Mouse (Mus musculus): Measurements from ENCODE around the gene Scml4. TPM values are rescaled to one million over a fixed set of nuclear protein-coding genes. Genes with fewer than 3 reads are reported as not detected.

The Scml4 gene
- polyA plus RNA-seq, 1 experiment from 2014 or later: 0.30 TPM

GRCm38 (mm10) chr10:42838106-42838505 is 22.1 kb upstream of the Scml4 start:
- Histone ChIP-seq H3K4me1 (ENCODE audit: insufficient read depth) (no peaks in the 10 kb centered on the region), H3K4me2 (no peak overlapping the region), H3K27me3 (ENCODE audit: insufficient read depth, low read length) (no peaks in the 10 kb centered on the region), H3K27ac (ENCODE audit: low read depth) (no peak overlapping the region), H3K36me3 (ENCODE audit: insufficient read depth) (peaks cover 29% of the 10 kb centered on the region), H3K9me3 (ENCODE audit: low read depth, low read length) (no peaks in the 10 kb centered on the region), H3K9ac (no peak overlapping the region), H3K4me3 (ENCODE audit: low read depth, low read length) (no peak overlapping the region)
- no peak for TF ChIP-seq CTCF (IDR thresholded peaks at IDR 0.05; ENCODE audit: low read depth)
- ATAC-seq (ENCODE audit: insufficient read depth): no peak
- 79% methylated on average over 4 of the region's 4 CpGs for WGBS
- no peak for DNase-seq

- 92% methylated on average over 2 of the region's 2 CpGs for WGBS
- no peak for TF ChIP-seq CTCF (IDR thresholded peaks at IDR 0.05; ENCODE audit: low read depth)
- Histone ChIP-seq H3K9ac (no peak overlapping the region), H3K27me3 (ENCODE audit: insufficient read depth, low read length) (no peaks in the 10 kb centered on the region), H3K27ac (ENCODE audit: low read depth) (no peak overlapping the region), H3K4me1 (ENCODE audit: insufficient read depth) (no peaks in the 10 kb centered on the region), H3K4me2 (no peak overlapping the region), H3K4me3 (ENCODE audit: low read depth, low read length) (no peak overlapping the region), H3K36me3 (ENCODE audit: insufficient read depth) (peaks cover 23% of the 10 kb centered on the region), H3K9me3 (ENCODE audit: low read depth, low read length) (no peaks in the 10 kb centered on the region)
- DNase-seq (no peak), ATAC-seq (ENCODE audit: insufficient read depth) (no peak)
Observed at GRCm38 (mm10) chr10:42838736-42839135, 21.4 kb upstream of the Scml4 start.

DNA sequence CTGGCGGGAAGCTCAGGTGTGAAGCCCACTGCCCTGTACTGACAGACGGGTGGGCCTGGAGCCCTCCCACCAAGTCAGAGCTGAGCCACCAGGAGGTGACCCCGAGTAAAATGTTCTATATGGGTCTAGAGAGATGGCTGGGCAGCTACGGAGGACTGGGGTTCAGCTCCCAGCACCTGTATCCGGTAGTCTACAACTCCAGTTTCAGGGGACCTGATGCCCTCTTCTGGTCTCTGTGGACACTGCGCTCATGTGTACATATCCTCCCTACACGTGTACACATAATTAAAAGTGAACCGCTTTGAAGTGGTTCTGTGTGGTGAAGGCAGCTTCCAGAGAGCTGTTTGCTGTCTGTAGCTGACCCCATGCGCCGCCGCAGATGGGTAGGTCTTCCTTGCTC is 20.1 kb upstream of the Scml4 start:
- ATAC-seq (ENCODE audit: insufficient read depth): no peak
- WGBS: 92% methylated on average over 11 of the region's 11 CpGs
- H3K4me3 ChIP-seq (ENCODE audit: low read depth, low read length): no peak overlapping the region

DNA sequence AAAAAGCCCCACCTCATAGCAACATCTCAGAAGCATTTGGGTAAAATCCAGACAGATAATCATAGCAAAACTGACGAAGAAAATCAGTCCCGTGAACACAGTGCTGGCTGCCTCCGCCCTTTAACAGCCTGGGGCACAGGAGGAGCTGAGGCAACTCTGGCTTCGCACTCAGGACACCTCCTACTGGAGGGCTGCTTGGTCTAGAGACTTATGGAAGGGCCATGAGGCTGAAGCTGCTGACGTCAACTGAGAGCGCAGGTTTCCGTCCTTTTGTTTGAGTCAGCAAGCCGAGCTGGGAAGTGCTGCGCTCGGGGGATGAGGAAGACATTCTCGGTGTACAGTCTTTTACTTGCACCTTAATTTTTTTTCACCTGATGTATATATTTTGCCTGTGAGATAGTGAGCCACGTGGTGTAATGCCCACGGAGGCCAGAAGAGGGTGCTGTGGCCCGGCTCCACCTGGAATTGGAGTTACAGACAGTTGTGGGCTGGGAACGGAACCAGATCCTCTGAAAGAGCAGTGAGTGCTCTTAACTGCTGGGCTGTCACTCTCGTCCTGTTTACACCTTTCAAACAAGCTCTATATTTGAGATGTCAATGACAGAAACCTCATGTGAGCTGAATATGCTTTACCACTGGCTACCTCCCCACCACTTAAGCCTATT is 18.5 kb upstream of the Scml4 start:
- Histone ChIP-seq H3K27ac (ENCODE audit: low read depth) (no peak overlapping the region), H3K9ac (no peak overlapping the region), H3K4me1 (ENCODE audit: insufficient read depth) (no peaks in the 10 kb centered on the region), H3K4me2 (no peak overlapping the region), H3K4me3 (ENCODE audit: low read depth, low read length) (no peak overlapping the region), H3K36me3 (ENCODE audit: insufficient read depth) (peaks cover 5% of the 10 kb centered on the region), H3K9me3 (ENCODE audit: low read depth, low read length) (no peaks in the 10 kb centered on the region), H3K27me3 (ENCODE audit: insufficient read depth, low read length) (no peaks in the 10 kb centered on the region)
- DNase-seq: no peak
- no peak for ATAC-seq (ENCODE audit: insufficient read depth)
- peak; percentile 60 for TF ChIP-seq CTCF (IDR thresholded peaks at IDR 0.05; ENCODE audit: low read depth)
- 58% methylated on average over 16 of the region's 16 CpGs for WGBS

More for the DNA sequence above, 20.1 kb upstream of the Scml4 start:
- Histone ChIP-seq H3K36me3 (ENCODE audit: insufficient read depth) (peaks cover 12% of the 10 kb centered on the region), H3K4me1 (ENCODE audit: insufficient read depth) (no peaks in the 10 kb centered on the region), H3K9ac (no peak overlapping the region), H3K27me3 (ENCODE audit: insufficient read depth, low read length) (no peaks in the 10 kb centered on the region), H3K4me2 (no peak overlapping the region), H3K27ac (ENCODE audit: low read depth) (no peak overlapping the region), H3K9me3 (ENCODE audit: low read depth, low read length) (no peaks in the 10 kb centered on the region)
- no peak for DNase-seq
- no peak; the same call in 1 of the 2 replicates for TF ChIP-seq CTCF (IDR thresholded peaks at IDR 0.05; ENCODE audit: low read depth)

GRCm38 (mm10) chr10:42842358-42842757 is 17.8 kb upstream of the Scml4 start:
- TF ChIP-seq CTCF (IDR thresholded peaks at IDR 0.05; ENCODE audit: low read depth): peak; percentile 94
- peak; percentile 56 for ATAC-seq (ENCODE audit: insufficient read depth)
- H3K9me3 ChIP-seq (ENCODE audit: low read depth, low read length): no peaks in the 10 kb centered on the region
- no peak overlapping the region for H3K4me3 ChIP-seq (ENCODE audit: low read depth, low read length)
- H3K4me2 ChIP-seq: no peak overlapping the region
- DNase-seq: peak; percentile 85
- no peak overlapping the region for H3K27ac ChIP-seq (ENCODE audit: low read depth)
- peaks cover 2% of the 10 kb centered on the region for H3K36me3 ChIP-seq (ENCODE audit: insufficient read depth)
- WGBS: 11% methylated on average over 9 of the region's 9 CpGs
- H3K9ac ChIP-seq: no peak overlapping the region
- H3K27me3 ChIP-seq (ENCODE audit: insufficient read depth, low read length): no peaks in the 10 kb centered on the region
- no peaks in the 10 kb centered on the region for H3K4me1 ChIP-seq (ENCODE audit: insufficient read depth)

DNA sequence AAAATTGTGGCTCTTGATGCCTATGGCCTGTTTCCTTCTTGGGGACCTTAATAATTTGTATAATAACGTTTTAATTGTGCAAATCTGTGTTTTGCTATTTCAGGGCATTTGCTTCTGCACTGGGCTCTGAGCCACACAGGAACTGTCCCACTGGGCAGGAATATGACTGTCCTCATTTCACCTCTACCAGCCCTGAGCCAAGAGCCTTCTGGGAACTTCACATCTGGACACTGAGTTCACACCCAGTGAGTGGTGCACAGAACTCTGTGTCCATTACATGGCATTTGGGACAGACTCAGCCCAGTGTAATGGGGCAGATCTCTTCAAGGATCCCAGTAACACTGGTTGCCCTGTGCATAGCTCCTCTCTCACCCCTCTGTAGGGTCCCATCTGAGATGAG is 16.8 kb upstream of the Scml4 start:
- no peak overlapping the region for H3K27ac ChIP-seq (ENCODE audit: low read depth)
- no peak for DNase-seq
- no peaks in the 10 kb centered on the region; the same call in 1 of the 2 replicates for H3K36me3 ChIP-seq (ENCODE audit: insufficient read depth)
- no peak overlapping the region for H3K9ac ChIP-seq
- no peak overlapping the region for H3K4me3 ChIP-seq (ENCODE audit: low read depth, low read length)
- no peaks in the 10 kb centered on the region for H3K4me1 ChIP-seq (ENCODE audit: insufficient read depth)
- 71% methylated on average over 1 of the region's 1 CpGs for WGBS
- H3K4me2 ChIP-seq: no peak overlapping the region
- ATAC-seq (ENCODE audit: insufficient read depth): no peak
- H3K9me3 ChIP-seq (ENCODE audit: low read depth, low read length): no peaks in the 10 kb centered on the region
- H3K27me3 ChIP-seq (ENCODE audit: insufficient read depth, low read length): no peaks in the 10 kb centered on the region
- TF ChIP-seq CTCF (IDR thresholded peaks at IDR 0.05; ENCODE audit: low read depth): no peak

DNA sequence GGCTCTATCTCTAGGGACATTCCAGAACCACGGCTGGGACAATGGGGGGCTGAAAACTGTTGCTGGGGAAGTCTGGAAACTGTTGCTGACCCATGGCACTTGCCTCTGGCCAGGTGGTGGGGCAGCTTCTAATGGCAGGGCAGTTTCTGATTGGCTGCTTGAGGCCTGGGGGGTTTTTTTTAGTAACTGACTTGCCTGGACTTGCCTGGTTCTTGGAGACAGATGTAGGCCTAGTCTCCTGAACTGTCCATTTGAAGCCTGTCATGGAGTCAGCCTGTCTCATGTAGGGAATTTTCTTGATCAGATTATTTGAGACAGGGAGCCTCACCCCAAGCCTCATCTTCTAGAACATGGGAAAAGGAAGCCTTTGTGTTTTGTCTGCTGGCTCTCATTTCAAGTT is 14.7 kb upstream of the Scml4 start:
- no peak overlapping the region for H3K27ac ChIP-seq (ENCODE audit: low read depth)
- H3K4me2 ChIP-seq: no peak overlapping the region
- no peaks in the 10 kb centered on the region for H3K4me1 ChIP-seq (ENCODE audit: insufficient read depth)
- no peaks in the 10 kb centered on the region for H3K9me3 ChIP-seq (ENCODE audit: low read depth, low read length)
- no peaks in the 10 kb centered on the region for H3K36me3 ChIP-seq (ENCODE audit: insufficient read depth)
- 22% methylated on average over 1 of the region's 1 CpGs for WGBS
- no peak for TF ChIP-seq CTCF (IDR thresholded peaks at IDR 0.05; ENCODE audit: low read depth)
- ATAC-seq (ENCODE audit: insufficient read depth) (no peak), DNase-seq (no peak)
- no peaks in the 10 kb centered on the region for H3K27me3 ChIP-seq (ENCODE audit: insufficient read depth, low read length)
- no peak overlapping the region for H3K9ac ChIP-seq
- H3K4me3 ChIP-seq (ENCODE audit: low read depth, low read length): no peak overlapping the region
